Mouse (Mus musculus): Measurements from ENCODE around the gene Smim13. TPM values are rescaled to one million over a fixed set of nuclear protein-coding genes. Genes with fewer than 3 reads are reported as not detected.
"Not testable (repeated sequence)": the region's sequence is repeated elsewhere in the genome, so short reads cannot be mapped to it uniquely, and the experiment has no call there.

Gene Smim13
- polyA plus RNA-seq, 1 experiment, result 0.67 TPM

DNA sequence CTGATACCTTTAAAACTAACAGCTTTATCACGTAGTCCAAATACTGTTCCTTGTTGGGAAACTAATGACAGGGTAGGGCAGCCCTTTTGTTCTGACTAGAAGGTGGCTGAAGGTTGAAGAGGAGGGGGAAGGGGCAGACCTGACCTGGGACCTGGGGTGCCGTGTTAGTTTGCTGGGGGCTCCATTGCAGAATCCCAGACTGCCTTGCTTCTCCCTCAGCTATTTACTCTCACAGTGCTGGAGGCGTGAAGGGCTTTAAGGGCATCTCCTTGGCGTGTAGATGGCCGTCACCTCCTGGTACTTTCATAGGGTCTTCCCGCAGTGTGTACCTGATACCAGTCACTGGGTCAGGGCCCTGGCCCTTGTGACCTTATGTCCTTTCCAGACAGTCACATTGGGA is 2.5 kb downstream of the Smim13 start:
- no peak overlapping the region for H3K4me3 ChIP-seq (replicated peaks)
- no peaks in the 10 kb centered on the region for H3K36me3 ChIP-seq (replicated peaks; ENCODE audit: low read length)
- peaks cover 25% of the 10 kb centered on the region for H3K4me1 ChIP-seq
- no peaks in the 10 kb centered on the region for H3K27me3 ChIP-seq (replicated peaks)
- H3K9me3 ChIP-seq, result no peaks in the 10 kb centered on the region
- TF ChIP-seq GATA1 (IDR thresholded peaks at IDR 0.05; ENCODE audit: borderline replicate concordance, low read length) (no peak), FLI1 (IDR thresholded peaks at IDR 0.05; ENCODE audit: low read length) (no peak)

DNA sequence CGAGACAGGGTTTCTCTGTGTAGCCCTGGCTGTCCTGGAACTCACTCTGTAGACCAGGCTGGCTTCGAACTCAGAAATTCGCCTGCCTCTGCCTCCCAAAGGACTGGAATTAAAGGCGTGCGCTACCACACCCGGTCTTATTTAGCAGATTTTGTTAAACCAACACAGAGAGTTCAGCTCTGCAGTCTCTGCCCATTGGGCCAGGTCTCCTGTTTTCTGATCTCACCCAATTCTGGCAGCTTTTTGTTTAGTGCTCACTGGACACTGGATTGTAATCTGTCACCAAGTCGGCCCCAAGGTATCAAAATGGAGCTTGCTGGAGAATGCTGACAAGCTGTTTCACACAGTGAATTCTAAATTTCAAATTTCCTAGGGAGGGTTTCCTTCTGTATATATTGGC is 3.1 kb downstream of the Smim13 start:
- TF ChIP-seq FLI1 (IDR thresholded peaks at IDR 0.05; ENCODE audit: low read length), result no peak
- TF ChIP-seq GATA1 (IDR thresholded peaks at IDR 0.05; ENCODE audit: borderline replicate concordance, low read length), result no peak
- peaks cover 20% of the 10 kb centered on the region for H3K4me1 ChIP-seq
- H3K9me3 ChIP-seq, result no peaks in the 10 kb centered on the region

DNA sequence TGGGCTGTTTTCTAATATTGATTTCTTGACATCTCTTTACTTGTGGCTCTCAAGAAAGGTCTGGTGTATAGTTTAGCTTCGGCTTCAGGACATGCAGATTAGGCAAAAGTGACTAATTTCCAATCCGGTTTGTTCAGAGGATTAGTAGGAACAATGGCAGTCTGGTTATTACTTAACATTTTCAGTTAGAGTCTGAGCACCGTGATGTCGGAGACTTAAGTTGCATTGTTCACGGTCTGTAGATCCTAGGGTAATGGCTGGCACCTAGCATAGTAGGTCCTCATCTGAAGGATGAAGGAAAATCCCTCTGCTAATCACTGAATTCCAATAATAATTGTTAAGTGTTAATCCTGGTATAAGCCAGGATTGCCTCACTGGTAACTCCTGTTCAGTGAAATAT is 6.5 kb downstream of the Smim13 start:
- H3K9me3 ChIP-seq, result no peaks in the 10 kb centered on the region
- H3K4me3 ChIP-seq (replicated peaks), result no peak overlapping the region
- H3K27me3 ChIP-seq (replicated peaks), result no peaks in the 10 kb centered on the region
- no peaks in the 10 kb centered on the region for H3K36me3 ChIP-seq (replicated peaks; ENCODE audit: low read length)
- H3K4me1 ChIP-seq, result no peaks in the 10 kb centered on the region
- no peak for TF ChIP-seq GATA1 (IDR thresholded peaks at IDR 0.05; ENCODE audit: borderline replicate concordance, low read length)
- TF ChIP-seq FLI1 (IDR thresholded peaks at IDR 0.05; ENCODE audit: low read length), result no peak

More for the DNA sequence above, 3.1 kb downstream of the Smim13 start:
- Histone ChIP-seq H3K27me3 (replicated peaks) (no peaks in the 10 kb centered on the region), H3K36me3 (replicated peaks; ENCODE audit: low read length) (no peaks in the 10 kb centered on the region), H3K4me3 (replicated peaks) (no peak overlapping the region)

DNA sequence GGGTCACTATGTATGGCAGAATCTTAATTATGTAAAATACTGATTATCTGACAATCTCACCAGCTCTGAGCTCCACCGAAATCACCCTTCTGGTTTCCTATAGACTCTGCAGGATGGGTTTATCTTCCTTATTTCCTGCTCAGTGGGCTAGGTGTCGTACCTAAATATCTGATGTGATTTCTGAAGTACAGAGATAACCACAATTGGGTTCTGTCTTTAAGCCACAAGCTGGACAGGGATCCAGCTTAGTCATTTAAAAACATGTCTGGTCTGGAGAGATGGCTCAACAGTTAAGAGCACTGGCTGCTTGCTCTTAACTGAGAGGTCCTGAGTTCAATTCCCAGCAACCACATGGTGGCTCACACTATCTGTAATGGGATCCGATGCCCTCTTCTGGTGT is 7.3 kb downstream of the Smim13 start:
- Histone ChIP-seq H3K9me3 (no peaks in the 10 kb centered on the region), H3K4me1 (peaks cover under 1% of the 10 kb centered on the region; the same call in 1 of the 2 replicates), H3K4me3 (replicated peaks) (no peak overlapping the region), H3K27me3 (replicated peaks) (no peaks in the 10 kb centered on the region), H3K36me3 (replicated peaks; ENCODE audit: low read length) (no peaks in the 10 kb centered on the region)
- TF ChIP-seq FLI1 (IDR thresholded peaks at IDR 0.05; ENCODE audit: low read length) (no peak), GATA1 (IDR thresholded peaks at IDR 0.05; ENCODE audit: borderline replicate concordance, low read length) (no peak)

DNA sequence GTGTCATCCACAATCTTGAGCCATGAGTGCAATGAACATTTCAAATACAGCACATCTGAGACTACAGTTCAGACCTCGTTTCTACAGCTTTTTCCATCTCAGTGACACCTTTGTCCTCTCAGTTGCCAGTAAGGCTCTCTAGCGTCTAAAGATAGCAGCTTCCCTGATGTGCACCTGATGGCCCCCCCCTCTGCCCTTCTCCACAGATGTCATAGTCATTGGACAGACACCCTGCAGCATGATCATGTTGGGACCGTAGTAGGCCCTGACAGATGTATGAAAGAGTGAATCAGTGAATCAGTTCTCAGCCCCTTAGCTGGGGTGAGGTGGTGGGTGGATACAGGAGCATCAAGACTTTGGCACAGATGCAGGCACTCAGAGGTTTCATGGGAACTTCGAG is 8.2 kb downstream of the Smim13 start:
- H3K4me1 ChIP-seq, result peaks cover 4% of the 10 kb centered on the region; the same call in 1 of the 2 replicates
- H3K9me3 ChIP-seq, result no peaks in the 10 kb centered on the region
- H3K27me3 ChIP-seq (replicated peaks), result no peaks in the 10 kb centered on the region
- no peak overlapping the region for H3K4me3 ChIP-seq (replicated peaks)
- no peak for TF ChIP-seq GATA1 (IDR thresholded peaks at IDR 0.05; ENCODE audit: borderline replicate concordance, low read length)
- no peak for TF ChIP-seq FLI1 (IDR thresholded peaks at IDR 0.05; ENCODE audit: low read length)
- H3K36me3 ChIP-seq (replicated peaks; ENCODE audit: low read length), result no peaks in the 10 kb centered on the region

- H3K36me3 ChIP-seq (replicated peaks; ENCODE audit: low read length); H3K4me3 ChIP-seq (replicated peaks); H3K4me1 ChIP-seq; H3K27me3 ChIP-seq (replicated peaks): not testable (repeated sequence)
- peaks cover 16% of the 10 kb centered on the region for H3K9me3 ChIP-seq
These were observed 12.0 kb downstream of the Smim13 start for GRCm38 (mm10) chr13:41261617-41262016.

- Histone ChIP-seq H3K4me1 (peaks cover 10% of the 10 kb centered on the region), H3K27me3 (replicated peaks) (no peaks in the 10 kb centered on the region), H3K9me3 (peaks cover 16% of the 10 kb centered on the region), H3K36me3 (replicated peaks; ENCODE audit: low read length) (no peaks in the 10 kb centered on the region), H3K4me3 (replicated peaks) (no peak overlapping the region)
- no peak for TF ChIP-seq FLI1 (IDR thresholded peaks at IDR 0.05; ENCODE audit: low read length)
- TF ChIP-seq GATA1 (IDR thresholded peaks at IDR 0.05; ENCODE audit: borderline replicate concordance, low read length), result no peak
These were observed 13.8 kb downstream of the Smim13 start for GRCm38 (mm10) chr13:41263304-41264006.

- Histone ChIP-seq H3K27me3 (replicated peaks) (no peaks in the 10 kb centered on the region), H3K4me1 (peaks cover 8% of the 10 kb centered on the region), H3K4me3 (replicated peaks) (no peak overlapping the region), H3K36me3 (replicated peaks; ENCODE audit: low read length) (peaks cover 3% of the 10 kb centered on the region), H3K9me3 (peaks cover 16% of the 10 kb centered on the region)
- no peak for TF ChIP-seq FLI1 (IDR thresholded peaks at IDR 0.05; ENCODE audit: low read length)
- TF ChIP-seq GATA1 (IDR thresholded peaks at IDR 0.05; ENCODE audit: borderline replicate concordance, low read length), result no peak
These were observed 18.3 kb downstream of the Smim13 start for GRCm38 (mm10) chr13:41267827-41268408.

GRCm38 (mm10) chr13:41273927-41274650 is 24.4 kb downstream of the Smim13 start, which contains the start of gene Gm17364:
Gm17364 (minus strand) TSS chr13:41273977.
- Histone ChIP-seq H3K27me3 (replicated peaks) (no peaks in the 10 kb centered on the region), H3K36me3 (replicated peaks; ENCODE audit: low read length) (peaks cover 9% of the 10 kb centered on the region), H3K4me1 (peaks cover 3% of the 10 kb centered on the region; the same call in 1 of the 2 replicates), H3K4me3 (replicated peaks) (no peak within 1 kb of the TSS), H3K9me3 (peaks cover 6% of the 10 kb centered on the region; the same call in 1 of the 2 replicates)
- TF ChIP-seq GATA1 (IDR thresholded peaks at IDR 0.05; ENCODE audit: borderline replicate concordance, low read length), result no peak
- no peak for TF ChIP-seq FLI1 (IDR thresholded peaks at IDR 0.05; ENCODE audit: low read length)

DNA sequence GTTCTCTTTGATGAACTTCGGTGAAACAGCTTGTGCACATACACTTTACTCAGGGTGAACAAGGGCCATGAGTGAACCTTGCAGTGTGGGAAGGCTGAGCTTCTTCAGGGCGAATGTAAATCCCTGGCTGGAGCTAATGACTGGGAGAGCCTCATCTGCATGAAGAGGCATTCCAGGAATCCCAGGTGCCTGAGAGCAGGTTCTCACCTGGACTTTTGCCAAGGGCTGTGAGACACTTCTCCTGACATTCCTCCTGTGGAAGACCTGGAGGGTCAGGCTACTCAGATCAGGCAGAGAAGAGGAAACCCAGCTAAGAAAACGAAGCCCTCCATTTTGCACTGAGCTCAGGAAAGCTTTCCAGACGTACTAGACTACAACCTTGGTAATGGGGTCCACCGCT is 31.1 kb downstream of the Smim13 start:
- no peaks in the 10 kb centered on the region for H3K36me3 ChIP-seq (replicated peaks; ENCODE audit: low read length)
- H3K4me1 ChIP-seq, result peaks cover 3% of the 10 kb centered on the region; the same call in 1 of the 2 replicates
- peaks cover 6% of the 10 kb centered on the region for H3K27me3 ChIP-seq (replicated peaks)
- TF ChIP-seq GATA1 (IDR thresholded peaks at IDR 0.05; ENCODE audit: borderline replicate concordance, low read length) (no peak), FLI1 (IDR thresholded peaks at IDR 0.05; ENCODE audit: low read length) (no peak)
- H3K4me3 ChIP-seq (replicated peaks), result no peak overlapping the region
- H3K9me3 ChIP-seq, result peaks cover 6% of the 10 kb centered on the region; the same call in 1 of the 2 replicates
